Mouse (Mus musculus): ENCODE measurements around the gene Ccdc93. TPM values are rescaled to one million over a fixed set of nuclear protein-coding genes. Genes with fewer than 3 reads are reported as not detected.

Gene Ccdc93
- total RNA-seq, 2 experiments from 2014 or later: 16.7 to 19.2 TPM

- DNase-seq (ENCODE audit: low spot score in 2 of 2): no peak
These were observed 80.3 kb downstream of the Ccdc93 start for GRCm38 (mm10) chr1:121511186-121511585.

DNA sequence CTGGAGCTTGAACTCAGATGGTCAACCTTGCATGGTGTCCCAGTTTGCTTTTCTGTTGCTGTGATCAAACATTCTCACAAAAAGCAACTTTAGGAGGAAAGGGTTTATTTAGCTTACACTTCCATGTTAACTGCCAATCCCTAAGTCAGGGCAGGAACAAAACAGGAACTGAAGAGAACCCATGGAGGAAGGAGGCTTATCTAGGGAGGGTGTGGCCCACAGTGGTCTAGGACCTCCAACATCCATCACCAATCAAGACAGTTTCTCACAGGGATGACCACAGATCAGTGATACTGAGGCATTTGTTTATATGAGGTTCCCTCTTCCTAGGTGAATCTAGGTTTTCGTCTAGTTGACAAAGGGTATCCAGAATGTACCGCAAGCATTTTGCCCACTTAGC, 81.1 kb downstream of the Ccdc93 start:
- no peak for DNase-seq (ENCODE audit: low spot score in 2 of 2)

GRCm38 (mm10) chr1:121518609-121519008, 87.8 kb downstream of the Ccdc93 start:
- no peak for DNase-seq (ENCODE audit: low spot score in 2 of 2)

GRCm38 (mm10) chr1:121527061-121527460, 96.2 kb downstream of the Ccdc93 start:
- no peak for DNase-seq (ENCODE audit: low spot score in 2 of 2)

DNA sequence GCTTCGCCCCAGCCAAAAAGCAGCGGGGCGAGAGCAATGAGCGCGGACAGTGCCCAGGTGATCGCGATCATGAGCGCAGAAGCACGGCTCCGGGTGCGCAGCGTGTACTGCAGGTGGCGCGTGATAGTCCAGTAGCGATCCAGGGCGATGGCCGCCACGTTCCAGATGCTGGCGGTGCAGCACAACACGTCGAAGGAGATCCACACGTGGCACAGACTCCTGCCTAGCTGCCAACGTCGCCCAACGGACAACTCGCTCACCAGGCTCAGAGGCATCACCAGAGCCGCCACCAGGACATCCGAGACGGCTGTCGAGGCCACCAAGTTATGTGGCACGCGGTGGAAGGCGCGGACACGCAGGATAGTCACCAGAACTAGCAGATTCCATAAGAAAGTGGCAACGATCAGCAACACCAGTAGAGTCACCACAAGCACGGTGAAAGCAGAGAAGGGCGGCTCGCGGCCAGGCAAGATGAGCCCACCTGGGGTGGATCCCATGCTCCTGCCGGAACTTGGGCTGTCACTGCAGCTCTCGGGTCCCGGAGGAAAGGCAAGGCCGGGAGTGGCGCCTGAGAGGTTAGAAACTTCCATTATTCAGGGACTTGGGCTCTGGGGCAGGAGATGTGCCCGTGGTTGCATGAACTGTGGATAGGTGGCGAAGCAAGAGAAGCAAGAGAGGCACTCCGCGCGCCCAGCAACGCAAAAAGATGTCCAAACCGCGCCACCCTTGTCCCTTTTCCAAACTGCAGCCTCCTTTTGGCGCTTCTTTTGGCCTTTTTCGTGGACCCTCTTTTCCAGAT, 97.0 kb downstream of the Ccdc93 start:
- peak in 1 of 2 experiments; percentile 7 for DNase-seq (ENCODE audit: low spot score in 2 of 2)

- peak in 1 of 2 experiments; percentile 8 for DNase-seq (ENCODE audit: low spot score in 2 of 2)
These were observed 97.5 kb downstream of the Ccdc93 start, which contains the start of gene Htr5b for GRCm38 (mm10) chr1:121528399-121528720. Gene Htr5b, minus strand, starts transcription at chr1:121528465.

DNA sequence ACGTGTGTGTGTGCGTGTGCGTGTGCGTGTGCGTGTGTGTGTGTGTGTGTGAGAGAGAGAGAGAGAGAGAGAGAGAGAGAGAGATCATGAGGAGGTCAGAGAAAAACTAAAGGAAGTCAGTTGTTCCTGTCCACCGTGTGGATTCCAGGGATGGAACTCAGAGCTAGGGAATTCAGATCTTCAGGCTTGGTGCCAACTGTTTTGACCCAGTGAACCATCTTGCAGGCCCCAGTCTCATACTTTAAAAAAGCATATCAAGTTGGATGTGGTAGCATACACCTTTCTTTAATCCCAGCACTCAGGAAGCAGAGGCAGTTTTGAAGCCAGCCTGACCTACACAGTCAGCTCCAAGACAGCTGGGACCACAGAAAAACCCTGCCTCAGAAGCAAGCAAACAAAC, 98.4 kb downstream of the Ccdc93 start:
- no peak for DNase-seq (ENCODE audit: low spot score in 2 of 2)

- no peak for DNase-seq (ENCODE audit: low spot score in 2 of 2)
These were observed 100.6 kb downstream of the Ccdc93 start for GRCm38 (mm10) chr1:121531439-121531838.

DNA sequence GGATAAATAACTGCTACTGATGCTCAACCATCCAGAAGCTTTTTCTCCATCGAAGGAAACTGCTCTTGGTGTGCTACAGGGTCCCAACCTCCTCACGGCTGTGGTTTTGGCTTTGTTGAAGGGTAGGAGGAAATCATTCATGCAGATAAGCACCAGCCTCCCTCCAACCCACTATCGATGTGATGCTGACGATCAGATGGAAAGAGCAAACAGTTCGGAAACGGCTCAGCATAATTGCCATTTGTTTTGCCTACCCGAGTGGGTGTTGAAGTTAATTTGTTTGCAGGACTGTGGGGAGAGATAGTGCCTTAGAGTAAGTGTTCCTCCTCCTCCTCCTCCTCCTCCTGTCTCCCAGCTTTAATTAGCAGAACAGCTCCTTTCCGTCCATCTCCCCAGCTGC, 109.5 kb downstream of the Ccdc93 start:
- no peak for DNase-seq (ENCODE audit: low spot score in 2 of 2)

GRCm38 (mm10) chr1:121546844-121547243, 116.0 kb downstream of the Ccdc93 start:
- no peak for DNase-seq (ENCODE audit: low spot score in 2 of 2)

DNA sequence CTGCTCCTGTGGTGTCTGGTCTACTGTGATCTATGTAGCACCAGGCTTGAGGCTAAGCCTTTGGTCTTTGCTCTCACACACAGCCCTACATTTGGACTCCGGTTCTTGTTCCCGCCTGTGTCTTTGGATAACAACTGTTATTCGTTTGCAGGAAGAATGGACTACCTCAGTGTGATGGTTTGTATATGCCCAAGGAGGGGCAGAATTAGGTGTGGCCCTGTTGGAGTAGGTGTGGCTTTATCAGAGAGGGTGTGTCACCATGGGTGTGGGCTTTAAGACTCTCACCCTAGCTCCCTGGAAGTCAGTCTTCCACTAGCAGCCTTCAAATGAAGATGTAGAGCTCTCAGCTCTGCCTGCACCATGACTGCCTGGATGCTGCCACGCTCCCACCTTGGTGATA, 117.8 kb downstream of the Ccdc93 start:
- no peak for DNase-seq (ENCODE audit: low spot score in 2 of 2)

DNA sequence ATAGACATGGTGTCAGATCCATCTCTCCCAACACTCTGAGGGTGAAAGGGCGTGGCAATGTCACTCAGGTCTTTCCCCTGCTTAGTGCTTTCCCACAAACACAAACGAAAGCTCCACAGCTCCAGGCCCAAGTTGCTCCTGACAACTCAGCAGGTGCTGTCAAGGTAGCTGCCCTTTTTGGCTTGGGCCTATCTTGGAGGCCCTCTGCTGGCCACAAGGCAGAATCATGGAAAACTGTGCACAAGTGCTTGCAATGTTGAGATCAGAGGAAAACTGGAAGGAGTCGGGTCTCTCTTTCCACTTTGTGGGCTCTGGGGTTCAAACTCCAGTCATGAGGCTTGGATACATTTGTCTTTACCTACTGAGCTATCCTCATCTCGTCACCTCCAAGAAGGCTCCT, 118.6 kb downstream of the Ccdc93 start:
- no peak for DNase-seq (ENCODE audit: low spot score in 2 of 2)

DNA sequence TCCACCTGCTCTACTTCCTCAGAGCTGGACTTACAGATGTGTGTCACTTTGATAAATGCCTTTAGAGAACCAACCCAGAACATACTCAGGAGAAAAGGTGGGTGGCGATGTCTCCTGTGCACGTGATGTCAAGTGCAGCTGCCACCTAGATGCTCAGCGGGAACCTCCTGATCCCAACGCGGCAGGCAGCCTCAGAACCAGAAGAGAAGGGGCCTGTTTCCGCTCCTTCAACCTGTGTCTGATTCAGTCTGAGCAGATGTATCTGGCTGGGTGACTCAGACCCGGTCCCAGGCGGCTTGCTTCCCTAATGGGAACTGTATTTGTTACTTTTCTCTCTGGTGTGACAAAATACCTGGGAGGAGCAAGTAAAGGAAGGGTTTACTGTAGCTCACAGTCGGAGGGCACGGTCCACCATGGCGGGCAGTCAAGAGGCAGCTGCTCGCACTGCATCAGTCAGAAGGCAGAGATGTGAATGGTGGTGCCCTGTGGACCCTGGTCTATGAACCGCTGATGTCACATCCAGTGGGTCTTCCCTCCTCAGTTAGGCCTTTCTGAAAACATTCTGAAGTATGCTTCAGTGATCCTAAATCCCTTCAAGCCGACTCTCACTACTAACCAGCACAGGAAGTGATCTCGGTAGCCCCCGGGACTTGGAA, 120.1 kb downstream of the Ccdc93 start:
- no peak for DNase-seq (ENCODE audit: low spot score in 2 of 2)

DNA sequence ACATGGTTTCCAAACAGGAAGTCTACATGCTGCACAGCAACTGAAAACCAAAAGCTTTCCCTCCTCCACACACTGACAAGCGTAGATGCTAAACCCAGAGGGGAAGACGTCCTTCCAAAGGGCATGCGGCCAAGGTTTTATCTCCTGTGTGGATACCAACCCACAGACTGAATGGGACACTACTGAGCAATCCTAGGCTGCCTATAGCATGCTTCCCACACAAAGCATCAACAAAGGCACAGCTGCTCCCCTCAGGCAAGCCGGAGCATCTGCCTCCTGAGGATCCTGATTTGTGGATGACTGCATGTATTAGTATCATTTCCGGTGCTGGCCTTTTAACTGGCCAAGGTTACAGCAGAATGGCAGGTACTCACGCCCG, 120.6 kb downstream of the Ccdc93 start:
- no peak for DNase-seq (ENCODE audit: low spot score in 2 of 2)

Other genes with a start within 250 kb of the Ccdc93 start
- 10 to 100 TPM; 33.9 to 37.3 TPM for gene Insig2, start 98.5 kb upstream of the Ccdc93 start, total RNA-seq (2021)
- gene Htr5b, start 97.4 kb downstream of the Ccdc93 start, total RNA-seq (2021): not detected
- 10 to 100 TPM; 26.6 to 27.2 TPM for gene Ddx18, start 136.9 kb downstream of the Ccdc93 start, total RNA-seq (2021)